Mouse (Mus musculus) midbrain, embryonic 11.5 days (tissue): ENCODE data around the gene Miga1. TPM values are rescaled to one million over a fixed set of nuclear protein-coding genes. Genes with fewer than 3 reads are reported as not detected.
A peak's percentile ranks its signal among the peaks of the same experiment; 100 is the strongest.

Experiments
- ATAC-seq: fragments of 200-750 bp; cut with Nextera tagmentation; 2 replicates; pipeline ENCODE4 v1.8.0; 2017; ENCODE audit warnings: moderate TSS enrichment, moderate library complexity; ENCODE audit not compliant: low FRiP score
- DNase-seq: peaks from one replicate; pipeline ENCODE4 v3.0.0; 2015; ENCODE audit warnings: low spot score; ENCODE audit errors: missing footprints
- H3K27ac ChIP-seq: fragments of 300-500 bp; sonication (generic); 2 replicates; pipeline ENCODE4 v1.5.1; 2014; ENCODE audit warnings: low read depth, low read length
- H3K27me3 ChIP-seq: fragments of 300-500 bp; sonication (generic); 2 replicates; pipeline ENCODE4 v1.6.1; 2014; ENCODE audit warnings: mild to moderate bottlenecking, low read length, moderate library complexity, mixed read lengths; ENCODE audit not compliant: control insufficient read depth, insufficient read depth
- H3K36me3 ChIP-seq: fragments of 300-500 bp; sonication (generic); 2 replicates; pipeline ENCODE4 v1.6.1; 2014; ENCODE audit warnings: mild to moderate bottlenecking, low read length, moderate library complexity, mixed read lengths; ENCODE audit not compliant: control insufficient read depth, insufficient read depth
- H3K4me1 ChIP-seq: fragments of 300-500 bp; sonication (generic); 2 replicates; pipeline ENCODE4 v1.6.1; 2014; ENCODE audit warnings: low read length; ENCODE audit not compliant: control insufficient read depth, insufficient read depth
- H3K4me2 ChIP-seq: fragments of 300-500 bp; sonication (generic); 2 replicates; pipeline ENCODE4 v1.6.1; 2014; ENCODE audit warnings: mild to moderate bottlenecking, moderate library complexity
- H3K4me3 ChIP-seq: fragments of 300-500 bp; sonication (generic); 2 replicates; pipeline ENCODE4 v1.5.1; 2014; ENCODE audit warnings: low read depth, low read length
- H3K9ac ChIP-seq: fragments of 300-500 bp; sonication (generic); 2 replicates; pipeline ENCODE4 v1.6.1; 2014; ENCODE audit warnings: low read length
- H3K9me3 ChIP-seq: fragments of 300-500 bp; sonication (generic); 2 replicates; pipeline ENCODE4 v1.6.1; 2016; ENCODE audit warnings: low read length; ENCODE audit not compliant: control insufficient read depth
- WGBS: fragments of 180-500 bp; shearing (Covaris S2); extraction: QIAGEN DNeasy Blood & Tissue Kit; methylation state at CpG from one replicate; pipeline ENCODE4 v1.1.7; 2014; 5-methylcytosine and 5-hydroxymethylcytosine counted together
- polyA plus RNA-seq: library from polyadenylated mRNA; unstranded; fragments of >200 nt; fragmentation: Nextera tagmentation; extraction: Ambion mirVana; gene quantifications from 2 replicates; pipeline ENCODE4 v1.2.1, GENCODE M21; 2014

The Miga1 gene
- polyA plus RNA-seq, 1 experiment from 2014 or later, result 19.3 TPM

DNA sequence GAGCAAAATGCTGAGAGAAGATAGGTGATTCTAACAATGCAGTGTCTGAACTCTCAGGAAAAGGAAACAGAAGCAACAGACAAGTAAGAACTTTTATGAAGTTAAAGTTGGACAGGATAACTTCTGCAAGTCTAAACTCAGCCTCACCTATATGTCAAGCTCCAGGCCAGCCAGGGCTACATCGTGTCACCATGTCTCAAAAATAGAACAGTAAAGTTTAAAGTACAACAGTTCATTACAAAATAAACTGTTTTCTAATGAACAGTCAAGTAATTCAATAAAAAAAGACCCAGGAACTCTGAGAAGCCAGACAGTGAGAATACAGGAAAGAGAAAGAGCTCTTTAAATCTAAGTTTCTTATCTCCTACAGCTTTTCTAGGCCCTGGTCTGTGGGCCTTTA, 89.7 kb downstream of the Miga1 start:
- H3K4me2 ChIP-seq, result no peak overlapping the region
- no peaks in the 10 kb centered on the region for H3K9me3 ChIP-seq
- no peak overlapping the region for H3K27ac ChIP-seq
- DNase-seq (peak; percentile 37), ATAC-seq (no peak)
- no peak overlapping the region for H3K9ac ChIP-seq
- H3K36me3 ChIP-seq, result no peaks in the 10 kb centered on the region
- no peaks in the 10 kb centered on the region for H3K4me1 ChIP-seq
- no peak overlapping the region for H3K4me3 ChIP-seq
- H3K27me3 ChIP-seq, result no peaks in the 10 kb centered on the region
- WGBS, result 91% methylated on average over 1 of the region's 1 CpGs

DNA sequence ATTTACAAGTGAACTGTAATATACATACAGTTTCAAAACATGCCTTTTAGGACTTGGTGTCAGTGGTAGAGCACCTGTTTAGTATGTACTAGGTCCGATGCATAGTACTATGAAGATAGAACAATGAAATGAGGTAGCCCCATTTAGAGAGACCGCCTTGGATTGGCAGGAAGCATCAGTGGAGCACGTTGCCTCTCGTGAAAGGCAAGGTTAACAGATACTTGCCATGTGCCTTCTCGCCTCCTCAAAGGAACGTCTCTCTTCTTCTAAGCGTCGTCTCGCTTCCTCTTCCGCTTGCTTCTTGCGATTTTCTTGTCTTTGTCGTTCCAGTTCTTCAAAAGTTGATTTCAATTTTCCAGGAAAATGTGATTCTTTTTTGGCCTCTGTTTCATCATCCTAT, 92.5 kb downstream of the Miga1 start:
- Histone ChIP-seq H3K36me3 (no peaks in the 10 kb centered on the region), H3K27ac (no peak overlapping the region), H3K4me1 (no peaks in the 10 kb centered on the region), H3K4me3 (no peak overlapping the region), H3K4me2 (no peak overlapping the region), H3K9ac (no peak overlapping the region), H3K27me3 (no peaks in the 10 kb centered on the region), H3K9me3 (no peaks in the 10 kb centered on the region)
- DNase-seq (no peak), ATAC-seq (no peak)
- WGBS, result 92% methylated on average over 12 of the region's 12 CpGs

DNA sequence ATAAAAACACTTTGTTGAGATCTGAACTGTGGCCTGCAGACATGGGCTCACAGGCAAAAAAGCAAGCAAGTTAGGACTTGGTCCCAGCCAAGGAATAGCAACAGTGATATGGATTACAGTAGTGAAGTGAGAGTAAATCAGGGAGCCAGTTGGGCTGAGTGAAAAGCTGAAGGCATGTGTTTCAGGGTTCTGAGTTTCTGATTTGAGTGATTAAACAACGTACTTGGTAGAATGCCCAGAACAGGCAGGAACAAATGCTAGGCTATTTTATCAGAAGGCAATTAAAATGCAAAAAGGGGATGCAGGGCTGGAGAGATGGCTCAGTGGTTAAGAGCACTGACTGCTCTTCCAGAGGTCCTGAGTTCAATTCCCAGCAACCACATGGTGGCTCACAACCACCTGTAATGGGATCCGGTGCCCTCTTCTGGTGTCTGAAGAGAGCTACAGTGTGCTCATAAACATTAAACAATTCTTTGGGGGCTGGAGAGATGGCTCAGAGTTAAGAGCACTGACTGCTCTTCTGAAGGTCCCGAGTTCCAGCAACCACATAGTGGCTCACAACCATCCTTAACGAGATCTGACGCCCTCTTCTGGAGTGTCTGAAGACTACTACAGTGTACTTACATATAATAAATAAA, 94.8 kb downstream of the Miga1 start:
- ATAC-seq (no peak), DNase-seq (no peak)
- Histone ChIP-seq H3K27me3 (no peaks in the 10 kb centered on the region), H3K27ac (no peak overlapping the region), H3K4me1 (no peaks in the 10 kb centered on the region), H3K4me3 (no peak overlapping the region), H3K9me3 (no peaks in the 10 kb centered on the region), H3K36me3 (no peaks in the 10 kb centered on the region), H3K9ac (no peak overlapping the region), H3K4me2 (no peak overlapping the region)
- WGBS, result 77% methylated on average over 5 of the region's 5 CpGs

DNA sequence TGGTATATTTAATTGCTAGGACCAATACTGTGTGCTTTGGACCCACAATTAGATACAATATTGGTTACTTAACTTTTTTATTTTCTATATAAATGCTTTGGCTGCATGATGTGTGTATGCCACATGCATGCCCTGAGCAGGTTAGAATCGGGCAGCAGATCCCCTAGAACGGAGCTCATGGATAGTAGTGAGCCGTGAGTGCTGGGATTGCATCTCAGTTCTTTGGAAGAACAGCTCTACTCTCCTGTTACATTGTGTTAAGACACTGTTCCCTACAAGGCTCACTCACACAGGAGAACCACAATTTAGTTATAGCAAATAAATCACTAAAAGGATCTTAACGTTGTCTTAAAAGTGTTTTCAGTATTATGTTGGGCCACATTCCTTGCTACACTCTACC, 96.9 kb downstream of the Miga1 start:
- H3K4me2 ChIP-seq, result no peak overlapping the region
- H3K9ac ChIP-seq, result no peak overlapping the region
- H3K27ac ChIP-seq, result no peak overlapping the region
- ATAC-seq (no peak), DNase-seq (peak; percentile 77)
- H3K4me1 ChIP-seq, result no peaks in the 10 kb centered on the region
- H3K36me3 ChIP-seq, result no peaks in the 10 kb centered on the region; the same call in 1 of the 2 replicates
- H3K9me3 ChIP-seq, result no peaks in the 10 kb centered on the region
- H3K27me3 ChIP-seq, result no peaks in the 10 kb centered on the region
- H3K4me3 ChIP-seq, result no peak overlapping the region
- 79% methylated on average over 4 of the region's 4 CpGs for WGBS

DNA sequence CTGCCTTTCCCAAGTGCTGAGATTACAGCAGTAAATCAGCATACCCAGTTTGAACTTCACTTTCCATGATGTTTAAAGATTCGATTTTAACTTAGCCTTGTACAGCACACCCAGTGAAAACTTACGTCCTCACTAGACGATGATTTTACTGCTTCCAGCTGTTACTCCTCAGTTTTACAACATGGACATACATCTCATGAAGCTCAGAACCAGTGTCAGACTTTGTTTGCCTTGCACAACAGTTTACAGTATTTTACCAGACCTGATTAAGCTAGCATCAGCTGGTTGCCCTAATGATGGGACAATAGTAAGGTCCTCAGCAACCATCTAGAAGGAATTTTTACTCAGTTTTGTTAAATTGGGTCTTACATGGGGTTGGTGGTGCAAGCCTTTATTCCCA, 99.1 kb downstream of the Miga1 start:
- Histone ChIP-seq H3K9me3 (no peaks in the 10 kb centered on the region), H3K4me1 (no peaks in the 10 kb centered on the region), H3K27ac (no peak overlapping the region), H3K36me3 (peaks cover 8% of the 10 kb centered on the region; the same call in 1 of the 2 replicates), H3K27me3 (no peaks in the 10 kb centered on the region), H3K4me2 (no peak overlapping the region), H3K9ac (no peak overlapping the region), H3K4me3 (no peak overlapping the region)
- 95% methylated on average over 3 of the region's 3 CpGs for WGBS
- ATAC-seq (no peak), DNase-seq (peak; percentile 79)

DNA sequence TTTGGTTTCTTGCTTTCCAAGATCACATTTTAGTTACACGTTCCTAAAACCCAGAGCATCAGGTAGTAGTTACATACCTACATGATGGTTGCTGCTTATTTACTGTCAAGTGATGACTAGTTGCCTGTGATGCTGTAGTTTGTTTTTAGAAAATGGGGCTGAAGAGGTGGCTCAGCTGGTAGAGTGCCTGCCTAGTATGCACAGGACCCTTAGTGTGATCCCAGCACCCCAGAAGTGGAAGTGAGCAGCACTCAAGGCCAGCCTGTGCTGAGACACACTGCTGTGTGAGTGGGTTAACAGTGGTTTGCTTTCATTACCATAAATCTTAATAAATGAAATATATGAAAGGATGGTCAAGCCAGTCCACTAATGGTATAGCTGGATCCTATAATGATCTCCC, 100.6 kb downstream of the Miga1 start:
- peaks cover 10% of the 10 kb centered on the region; the same call in 1 of the 2 replicates for H3K36me3 ChIP-seq
- H3K4me1 ChIP-seq, result no peaks in the 10 kb centered on the region
- peak; percentile 78 for DNase-seq
- ATAC-seq, result 0 out of 2 replicates have a peak, but pooled peaks have one; percentile 26
- H3K9me3 ChIP-seq, result no peaks in the 10 kb centered on the region
- H3K4me3 ChIP-seq, result no peak overlapping the region
- no peak overlapping the region for H3K27ac ChIP-seq
- H3K9ac ChIP-seq, result no peak overlapping the region
- no peak overlapping the region for H3K4me2 ChIP-seq
- no peaks in the 10 kb centered on the region for H3K27me3 ChIP-seq
- 92% methylated on average over 1 of the region's 1 CpGs for WGBS

DNA sequence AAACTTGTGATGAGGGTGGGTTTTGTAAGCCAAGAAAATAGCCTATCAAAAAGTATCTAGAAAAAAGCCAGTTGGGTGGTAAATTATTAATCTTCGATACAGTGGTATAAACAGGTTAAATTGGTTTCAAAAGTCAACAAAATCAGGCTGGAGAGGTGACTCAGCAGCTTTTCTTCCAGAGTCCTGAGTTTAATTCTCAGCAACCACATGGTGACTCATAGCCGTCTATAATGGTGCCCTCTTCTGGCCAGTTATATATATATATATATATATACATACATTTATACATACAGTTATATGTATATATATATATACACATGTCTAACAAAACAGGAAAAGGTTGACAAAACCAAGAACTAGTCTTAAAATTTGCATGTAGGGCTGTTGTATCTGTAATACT, 101.4 kb downstream of the Miga1 start:
- no peak overlapping the region for H3K9ac ChIP-seq
- peaks cover 10% of the 10 kb centered on the region; the same call in 1 of the 2 replicates for H3K36me3 ChIP-seq
- WGBS, result 77% methylated on average over 2 of the region's 2 CpGs
- no peak overlapping the region for H3K27ac ChIP-seq
- no peaks in the 10 kb centered on the region for H3K27me3 ChIP-seq
- H3K4me1 ChIP-seq, result no peaks in the 10 kb centered on the region
- ATAC-seq (peak; percentile 45; the same call in 1 of the 2 replicates), DNase-seq (peak; percentile 84)
- no peak overlapping the region for H3K4me2 ChIP-seq
- no peak overlapping the region for H3K4me3 ChIP-seq
- no peaks in the 10 kb centered on the region for H3K9me3 ChIP-seq

DNA sequence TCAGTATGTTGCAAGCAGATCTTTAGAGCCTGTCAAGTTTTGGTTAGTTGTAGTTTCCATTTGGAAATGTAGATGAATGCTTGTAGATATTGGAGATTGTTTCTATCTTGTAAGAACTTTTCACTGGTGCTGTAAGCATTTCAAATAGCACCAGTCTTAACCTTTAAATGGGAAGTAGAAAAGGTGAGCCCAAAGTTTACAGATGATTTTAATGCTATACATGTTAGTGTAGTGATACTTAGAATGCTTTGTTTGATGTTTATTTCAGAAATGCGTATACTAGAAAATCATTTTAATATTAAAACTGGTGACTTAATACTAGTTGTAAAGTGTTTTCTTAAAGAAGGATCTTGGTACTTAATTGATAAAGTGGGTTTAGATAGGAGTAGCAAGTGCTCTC, 104.4 kb downstream of the Miga1 start:
- no peaks in the 10 kb centered on the region for H3K27me3 ChIP-seq
- 94% methylated on average over 1 of the region's 1 CpGs for WGBS
- H3K4me1 ChIP-seq, result no peaks in the 10 kb centered on the region
- H3K4me3 ChIP-seq, result no peak overlapping the region
- no peaks in the 10 kb centered on the region for H3K9me3 ChIP-seq
- H3K4me2 ChIP-seq, result no peak overlapping the region
- no peak for ATAC-seq
- H3K36me3 ChIP-seq, result peaks cover 10% of the 10 kb centered on the region; the same call in 1 of the 2 replicates
- H3K9ac ChIP-seq, result no peak overlapping the region
- DNase-seq, result peak; percentile 82
- no peak overlapping the region for H3K27ac ChIP-seq

DNA sequence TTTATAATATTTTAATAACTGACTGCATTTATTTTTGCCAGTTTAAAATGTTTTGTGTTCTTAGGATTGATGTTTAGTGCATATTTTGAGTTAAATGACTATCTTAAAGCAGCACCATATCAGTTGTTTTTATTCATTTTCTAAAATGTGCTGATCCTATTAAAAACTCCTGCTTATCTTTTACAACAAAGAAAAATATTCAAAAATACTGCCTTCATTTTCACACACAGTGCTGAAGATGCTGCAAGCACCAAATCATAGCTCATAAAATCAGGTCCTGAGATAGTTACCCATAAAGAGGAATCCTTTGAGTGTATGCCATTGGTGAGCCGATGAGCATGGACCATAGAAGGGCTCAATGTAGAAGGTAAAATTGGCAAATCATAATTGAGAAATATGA, 105.0 kb downstream of the Miga1 start:
- 98% methylated on average over 1 of the region's 1 CpGs for WGBS
- Histone ChIP-seq H3K4me1 (no peaks in the 10 kb centered on the region), H3K27me3 (no peaks in the 10 kb centered on the region), H3K4me3 (no peak overlapping the region), H3K9me3 (no peaks in the 10 kb centered on the region), H3K9ac (no peak overlapping the region), H3K27ac (no peak overlapping the region), H3K4me2 (no peak overlapping the region), H3K36me3 (peaks cover 10% of the 10 kb centered on the region; the same call in 1 of the 2 replicates)
- no peak for ATAC-seq
- DNase-seq, result peak; percentile 75
